Mouse (Mus musculus) natural killer cell, adult 2 months (primary cell): ENCODE data around the gene Gm13769.
"Not testable (repeated sequence)": the region's sequence is repeated elsewhere in the genome, so short reads cannot be mapped to it uniquely, and the experiment has no call there.

Source experiments
- DNase-seq, 2 experiments: peaks; one replicate each; pipeline ENCODE4 v3.0.0; 2022; ENCODE audit warnings: low spot score in 2 of 2

The Gm13769 gene

DNA sequence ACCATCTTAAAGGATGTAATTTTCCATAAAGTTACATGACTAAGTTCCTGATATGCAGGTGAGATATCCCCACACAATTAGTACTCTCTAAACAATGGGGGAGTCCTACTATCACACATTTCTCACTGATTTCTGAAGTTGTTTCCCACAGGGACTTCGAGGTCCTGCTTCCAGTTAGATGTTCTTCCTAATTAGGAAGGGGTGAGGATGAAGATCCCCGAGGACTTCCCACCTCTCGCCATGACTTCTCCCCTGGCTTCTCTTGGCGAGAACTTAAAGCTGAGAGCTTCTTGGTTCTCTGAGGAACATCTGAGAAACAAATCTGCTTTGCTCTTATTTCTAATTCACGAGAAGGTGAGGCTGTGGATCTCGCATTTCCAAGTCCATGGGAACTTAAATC is at the start of gene Gm13769:
TSS of gene Gm13769 (plus strand) at position 301 of the 400 bp plus-strand sequence.
- DNase-seq = not testable (repeated sequence)

GRCm38 (mm10) chr2:90292741-90293140 is 29.3 kb upstream of the Gm13769 start, which contains the start of gene Olfr1272:
TSS of gene Olfr1272 (minus strand) at chr2:90292841.
- no peak for DNase-seq

DNA sequence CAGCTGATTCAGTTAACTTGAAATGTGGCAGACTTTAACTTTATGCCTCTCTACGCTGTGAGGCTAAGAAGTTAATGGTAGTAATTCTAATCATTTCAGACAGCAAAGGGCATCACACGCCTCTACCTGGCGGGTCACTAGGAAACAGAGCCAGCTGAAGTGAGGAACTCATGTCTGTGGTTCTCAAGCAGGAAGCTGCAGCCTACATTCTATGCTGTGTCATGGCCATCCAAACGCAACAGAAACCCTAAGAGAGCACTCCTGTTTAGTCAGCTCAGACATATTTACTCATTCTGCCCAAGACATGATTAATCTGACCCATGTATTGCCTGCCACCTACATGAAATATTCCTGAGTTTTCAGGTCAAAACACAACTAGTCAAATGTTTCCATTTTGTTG is 24.7 kb downstream of the Gm13769 start:
- DNase-seq = not testable (repeated sequence)

DNA sequence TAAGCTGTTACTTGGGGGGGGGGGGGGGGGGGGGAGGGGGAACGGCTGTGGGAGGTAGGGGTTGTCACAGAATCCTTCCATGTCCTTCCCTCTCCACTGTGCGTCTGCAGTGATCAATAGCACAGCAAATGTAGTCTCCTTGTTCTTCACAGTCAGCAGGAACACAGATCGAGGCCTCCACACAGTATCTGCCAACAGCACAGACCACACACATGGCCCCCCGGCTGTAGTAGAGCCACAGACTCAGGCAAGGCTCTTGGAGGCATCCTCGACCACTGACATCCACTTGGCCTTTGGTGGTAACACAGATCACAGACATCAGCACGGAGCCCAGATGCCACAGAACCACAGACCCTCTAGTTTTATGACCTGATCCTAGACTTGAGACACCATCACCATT is 29.0 kb downstream of the Gm13769 start:
- not testable (repeated sequence) for DNase-seq

GRCm38 (mm10) chr2:90351540-90351939 is 29.5 kb downstream of the Gm13769 start:
- DNase-seq = not testable (repeated sequence)

GRCm38 (mm10) chr2:90359229-90359628 is 37.2 kb downstream of the Gm13769 start:
- not testable (repeated sequence) for DNase-seq

DNA sequence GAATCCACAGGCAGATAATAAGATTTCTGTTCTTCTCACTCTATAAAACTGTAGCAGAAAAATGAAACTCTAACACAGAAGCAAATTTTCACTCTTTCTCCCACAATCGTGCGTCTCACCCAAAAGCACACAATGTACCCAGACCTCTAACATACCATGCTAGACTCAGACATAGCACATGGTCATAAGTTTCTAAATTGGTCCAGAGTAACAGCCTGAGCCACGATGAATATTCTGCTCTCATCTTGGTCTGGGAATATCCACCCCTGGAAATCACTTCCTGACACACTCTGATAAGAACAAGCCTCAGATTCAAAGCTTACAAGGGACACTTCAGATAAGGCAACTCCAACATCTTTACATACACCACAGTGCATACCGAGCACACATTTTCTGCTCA is 38.2 kb downstream of the Gm13769 start:
- DNase-seq = not testable (repeated sequence)
